Mouse (Mus musculus) thymus, postnatal 4 days (tissue): ENCODE results near the gene Tagln.
A peak's percentile ranks its signal among the peaks of the same experiment; 100 is the strongest.

Experiments used
- DNase-seq: peaks from one replicate; pipeline ENCODE4 v3.0.0; 2021

Gene Tagln

GRCm38 (mm10) chr9:45945721-45946120, 9.9 kb upstream of the Tagln start:
- DNase-seq: peak; percentile 60

- DNase-seq: peak; percentile 74
Measured at GRCm38 (mm10) chr9:45944506-45945400, 8.9 kb upstream of the Tagln start.

- peak; percentile 27 for DNase-seq
Measured at GRCm38 (mm10) chr9:45943628-45944505, 8.0 kb upstream of the Tagln start.

- DNase-seq: no peak
Measured at GRCm38 (mm10) chr9:45942916-45943315, 7.1 kb upstream of the Tagln start.

DNA sequence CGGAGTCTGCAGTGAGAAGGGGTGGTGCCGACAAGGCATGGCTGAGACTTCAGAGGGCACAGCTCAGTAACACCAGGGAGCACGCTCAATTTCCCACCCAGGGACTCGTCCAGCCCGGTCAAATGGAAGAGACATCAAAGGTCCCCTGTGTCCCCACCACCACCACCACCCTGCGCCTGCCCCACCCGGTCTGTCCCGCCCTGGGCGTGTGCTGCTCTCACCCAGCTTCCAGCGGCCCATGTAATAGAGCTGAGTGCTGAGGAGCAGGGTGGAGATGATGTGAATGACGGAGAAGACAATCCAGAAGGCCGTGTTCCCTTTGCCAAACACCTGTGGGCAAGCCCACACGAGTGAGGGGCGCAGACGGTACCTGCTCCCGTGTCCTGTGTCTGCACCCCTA, 6.6 kb upstream of the Tagln start:
- DNase-seq: no peak

DNA sequence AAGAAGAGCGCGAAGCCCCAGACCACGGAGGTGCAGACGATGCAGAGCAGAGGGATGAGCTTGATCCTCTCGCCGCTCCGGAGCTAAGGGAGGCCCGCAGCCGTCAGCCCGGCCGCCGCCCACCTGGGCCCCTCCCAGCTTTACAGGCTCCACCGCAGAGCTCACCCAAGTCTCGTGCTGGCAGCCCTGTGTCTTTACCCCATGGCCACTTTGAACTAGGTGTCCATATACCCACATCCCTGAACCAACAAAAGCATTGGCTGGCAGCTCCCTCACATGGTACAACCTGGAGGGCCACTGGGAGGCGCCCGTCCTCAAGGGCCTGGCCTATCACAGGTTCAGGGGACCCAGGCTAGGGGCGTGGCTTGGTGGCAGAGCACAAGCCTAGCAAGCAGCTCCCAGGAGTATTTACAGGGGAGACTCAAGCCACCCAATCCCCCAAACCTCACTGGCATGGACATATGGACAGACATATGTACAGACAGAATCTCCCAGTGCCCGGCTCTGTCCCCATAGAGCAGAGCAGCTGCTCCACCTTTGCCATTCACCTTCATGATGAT, 5.6 kb upstream of the Tagln start:
- DNase-seq: peak; percentile 58

DNA sequence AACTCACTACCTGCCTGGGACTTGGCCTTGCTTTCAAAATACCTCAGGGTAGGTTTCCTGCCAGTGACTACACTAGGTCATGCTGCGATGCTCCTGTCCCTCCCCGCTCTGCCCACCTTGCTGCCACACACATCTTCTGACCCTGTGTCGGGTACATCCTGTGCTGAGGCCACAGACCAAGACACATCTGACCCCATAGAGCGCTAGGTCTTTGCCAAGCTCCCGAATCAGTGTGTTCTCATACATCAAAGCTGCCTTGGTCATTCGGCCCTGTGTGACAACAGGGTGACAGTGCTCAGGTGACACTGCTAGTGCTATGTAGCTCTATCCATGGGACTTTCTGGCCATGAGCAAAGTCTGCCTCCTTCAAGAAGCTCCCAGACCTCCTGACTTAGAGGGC, 3.9 kb upstream of the Tagln start:
- no peak for DNase-seq

- DNase-seq: no peak
Measured at GRCm38 (mm10) chr9:45938952-45939637, 3.2 kb upstream of the Tagln start.

GRCm38 (mm10) chr9:45938088-45938487, 2.2 kb upstream of the Tagln start:
- no peak for DNase-seq

DNA sequence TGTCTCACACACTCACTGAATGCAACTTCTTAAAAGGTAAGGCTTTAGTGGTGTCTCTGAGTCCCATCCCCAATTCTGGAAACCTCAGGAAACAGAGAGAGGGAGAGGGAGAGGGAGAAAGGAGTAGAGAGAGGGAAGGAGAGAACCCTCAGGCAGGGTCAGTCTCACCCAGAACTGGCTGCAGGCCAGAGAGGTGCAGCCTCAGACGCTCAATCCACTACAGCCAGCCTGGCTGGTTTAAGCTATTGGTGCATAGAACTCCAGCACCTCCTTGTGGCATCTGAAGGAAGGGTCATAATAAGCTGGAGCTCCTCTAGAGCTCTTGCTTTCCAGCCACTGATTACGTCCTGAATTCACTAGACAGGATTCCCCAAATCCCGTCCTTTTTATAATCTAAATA, 1.0 kb upstream of the Tagln start:
- DNase-seq: peak; percentile 61

GRCm38 (mm10) chr9:45932571-45933415, 3.1 kb downstream of the Tagln start:
- no peak for DNase-seq

- no peak for DNase-seq
Measured at GRCm38 (mm10) chr9:45931958-45932357, 3.9 kb downstream of the Tagln start.

DNA sequence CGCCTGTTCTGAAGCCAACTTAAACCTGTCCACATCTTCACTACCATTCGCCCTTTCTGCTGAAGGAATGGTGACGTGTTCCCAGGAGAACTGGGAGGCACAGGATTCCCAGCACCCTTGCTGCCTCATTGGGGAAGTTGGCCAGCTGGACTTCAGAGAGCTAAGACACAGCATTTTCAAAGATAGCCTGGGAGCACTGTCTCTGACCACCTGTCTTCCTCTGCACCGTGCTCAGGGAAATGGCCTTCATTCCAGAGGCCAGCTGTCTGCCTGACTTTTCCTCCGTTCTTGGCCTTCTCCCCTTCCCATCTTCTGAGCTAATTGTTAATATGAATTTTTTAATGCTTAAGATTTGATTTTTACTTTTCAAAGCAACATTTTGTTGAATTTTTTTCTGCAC, 6.6 kb downstream of the Tagln start:
- no peak for DNase-seq

DNA sequence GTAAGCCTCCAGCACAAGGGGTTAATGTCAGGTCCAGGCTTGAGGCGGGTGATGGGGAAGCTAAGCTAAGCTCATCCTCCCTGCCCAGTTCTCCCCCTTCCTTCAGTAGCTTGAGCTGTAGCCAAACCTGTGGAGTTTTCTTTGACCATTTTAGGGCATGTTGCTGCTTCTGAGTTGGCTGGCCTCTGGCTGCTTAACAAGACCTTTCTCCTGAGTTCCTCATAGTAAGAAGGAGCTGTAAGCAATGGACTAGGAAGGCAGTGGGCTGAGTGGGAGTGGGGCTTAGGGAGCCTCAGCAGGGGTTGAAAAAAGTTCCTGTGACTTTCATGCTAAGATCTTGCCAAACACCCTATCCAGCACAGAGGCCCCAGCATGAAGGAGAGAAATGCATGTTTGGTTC, 16.0 kb downstream of the Tagln start:
- DNase-seq: no peak

DNA sequence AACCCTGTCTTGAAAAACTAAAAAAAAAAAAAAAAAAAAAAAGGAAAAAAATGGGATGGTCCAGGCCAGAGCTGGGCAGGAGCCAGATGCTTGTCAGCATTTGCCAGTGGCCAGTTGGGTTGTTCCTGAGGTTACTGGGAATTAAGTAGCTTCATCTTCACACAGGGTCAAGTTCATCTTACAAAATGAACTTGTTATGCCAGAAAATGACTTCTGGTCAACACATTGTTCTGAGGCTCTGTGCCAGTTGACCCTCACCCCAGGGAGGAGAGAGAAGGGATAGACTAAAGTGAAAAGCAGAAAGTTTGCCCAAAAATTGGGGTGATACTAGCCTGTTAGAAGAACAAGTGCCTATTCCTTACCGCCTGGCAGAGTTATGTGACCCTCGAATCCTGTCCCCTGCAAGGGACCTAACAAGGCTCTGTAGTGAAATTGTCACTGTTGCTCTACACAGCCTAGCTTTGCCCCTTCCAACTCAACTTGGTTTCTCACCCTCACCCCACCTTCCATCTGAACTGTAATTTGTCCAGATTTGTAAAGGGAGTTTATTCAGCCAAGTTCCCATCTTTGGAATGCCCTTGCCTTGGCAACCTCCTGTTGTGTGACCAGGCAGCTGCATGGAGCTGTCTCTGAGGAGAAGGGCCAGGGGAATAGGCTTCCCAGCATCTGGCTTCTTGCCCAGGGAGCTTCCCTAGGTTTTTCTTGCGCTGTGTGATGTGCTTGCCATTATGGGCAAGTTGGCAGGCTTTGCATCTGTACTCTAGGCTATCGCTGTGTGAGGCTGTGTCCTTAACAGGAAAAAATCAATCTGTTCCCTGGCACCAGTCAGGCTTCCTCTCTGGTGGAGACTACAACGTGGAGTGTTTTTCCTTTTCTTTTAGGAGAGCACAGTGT, 18.6 kb downstream of the Tagln start:
- no peak for DNase-seq

GRCm38 (mm10) chr9:45915659-45916058, 20.2 kb downstream of the Tagln start:
- no peak for DNase-seq

GRCm38 (mm10) chr9:45911673-45912072, 24.2 kb downstream of the Tagln start:
- DNase-seq: peak; percentile 80

- no peak for DNase-seq
Measured at GRCm38 (mm10) chr9:45910995-45911394, 24.9 kb downstream of the Tagln start.

GRCm38 (mm10) chr9:45907078-45907428, 28.8 kb downstream of the Tagln start:
- DNase-seq: no peak

- peak; percentile 95 for DNase-seq
Measured at GRCm38 (mm10) chr9:45906355-45907077, 29.3 kb downstream of the Tagln start, which contains the start of the genes Pcsk7 and Rnf214. Gene Pcsk7 (plus strand): TSS chr9:45906497. Gene Rnf214 (minus strand): TSS chr9:45906911.
